Mouse (Mus musculus) MEL (cell line): ENCODE results near the gene Prdx1. TPM values are rescaled to one million over a fixed set of nuclear protein-coding genes. Genes with fewer than 3 reads are reported as not detected.
A peak's percentile ranks its signal among the peaks of the same experiment; 100 is the strongest.

Source experiments
- DNase-seq: peaks from one replicate; pipeline ENCODE4 v3.0.0; 2011; ENCODE audit warnings: low read depth, low spot score
- H3K27ac ChIP-seq: 2 replicates; pipeline ENCODE4 v1.5.1; 2012; ENCODE audit warnings: low read depth, mild to moderate bottlenecking, control low read depth, low read length, moderate library complexity; ENCODE audit not compliant: control insufficient read depth
- H3K27me3 ChIP-seq, 2 experiments: fragments of 150-350 bp in 1 of 2; sonication (generic) in 1 of 2; 2 replicates each; pipeline ENCODE4 v1.6.1; 2012; ENCODE audit warnings: low read length in 2 of 2, mild to moderate bottlenecking in 2 of 2, improper control_type of control experiment in 1 of 2, moderate library complexity in 1 of 2; ENCODE audit not compliant: insufficient read depth in 2 of 2, control insufficient read depth in 1 of 2
- H3K36me3 ChIP-seq, 2 experiments: 2 replicates each; pipeline ENCODE4 v1.6.1; 2012 to 2014; ENCODE audit warnings: low read length in 2 of 2, improper control_type of control experiment in 1 of 2, inconsistent platforms in 1 of 2, mild to moderate bottlenecking in 1 of 2; ENCODE audit not compliant: insufficient read depth in 2 of 2, control insufficient read depth in 1 of 2
- H3K4me1 ChIP-seq, 2 experiments: fragments of 150-350 bp in 1 of 2; sonication (generic) in 1 of 2; 2 replicates each; pipeline ENCODE4 v1.6.1; 2012; ENCODE audit warnings: low read length in 2 of 2, improper control_type of control experiment in 1 of 2, mild to moderate bottlenecking in 1 of 2; ENCODE audit not compliant: insufficient read depth in 2 of 2, control insufficient read depth in 1 of 2
- H3K4me3 ChIP-seq, 2 experiments: fragments of 150-350 bp in 1 of 2; sonication (generic) in 1 of 2; 2 replicates each; pipeline ENCODE4 v1.5.1; 2012; ENCODE audit warnings: low read depth in 2 of 2, low read length in 2 of 2, mild to moderate bottlenecking in 2 of 2, moderate library complexity in 2 of 2, control low read depth in 1 of 2, improper control_type of control experiment in 1 of 2; ENCODE audit not compliant: control insufficient read depth in 1 of 2, insufficient read depth in 1 of 2
- H3K79me2 ChIP-seq: 2 replicates; pipeline ENCODE4 v1.6.1; 2012; ENCODE audit warnings: mild to moderate bottlenecking, low read length, moderate library complexity; ENCODE audit not compliant: control insufficient read depth, poor library complexity, insufficient read depth
- H3K9ac ChIP-seq: 2 replicates; pipeline ENCODE4 v1.6.1; 2012; ENCODE audit warnings: low read depth, mild to moderate bottlenecking, control low read depth, low read length, moderate library complexity; ENCODE audit not compliant: control insufficient read depth, poor library complexity, severe bottlenecking
- H3K9me3 ChIP-seq: fragments of 150-350 bp; sonication (generic); replicated peaks from 2 replicates; pipeline ENCODE4 v1.6.1; 2012; ENCODE audit warnings: mild to moderate bottlenecking, low read length, improper control_type of control experiment, moderate library complexity; ENCODE audit not compliant: insufficient read depth
- CTCF ChIP-seq, 3 experiments: IDR thresholded peaks in 2 of 3; conservative IDR thresholded peaks in 1 of 3; 2 replicates each; pipeline ENCODE4 v1.5.1; 2011 to 2012; ENCODE audit warnings: low read length in 3 of 3, low read depth in 2 of 3, mild to moderate bottlenecking in 2 of 3, improper control_type of control experiment in 1 of 3, inconsistent platforms in 1 of 3, mixed read lengths in 1 of 3, moderate library complexity in 1 of 3; ENCODE audit not compliant: control insufficient read depth in 1 of 3, insufficient read depth in 1 of 3, poor library complexity in 1 of 3, severe bottlenecking in 1 of 3
- EP300 ChIP-seq, 2 experiments: IDR thresholded peaks; 2 replicates each; pipeline ENCODE4 v1.6.1; 2011; ENCODE audit warnings: improper control_type of control experiment in 2 of 2, low read length in 2 of 2, low read depth in 1 of 2, mild to moderate bottlenecking in 1 of 2
- KAT2A ChIP-seq: conservative IDR thresholded peaks from 2 replicates; pipeline ENCODE4 v1.6.1; 2012; ENCODE audit warnings: low read depth, low read length, improper control_type of control experiment, inconsistent platforms
- MAX ChIP-seq: IDR thresholded peaks from 2 replicates; pipeline ENCODE4 v1.6.1; 2011; ENCODE audit warnings: low read length, improper control_type of control experiment
- MYC ChIP-seq: IDR thresholded peaks from 2 replicates; pipeline ENCODE4 v1.6.1; 2011; ENCODE audit warnings: low read depth, mild to moderate bottlenecking, low read length, improper control_type of control experiment, moderate library complexity
- POLR2A ChIP-seq, 2 experiments: IDR thresholded peaks; 2 replicates each; pipeline ENCODE4 v1.6.1; 2011 to 2012; ENCODE audit warnings: low read length in 2 of 2, mild to moderate bottlenecking in 2 of 2, control low read depth in 1 of 2, improper control_type of control experiment in 1 of 2, low read depth in 1 of 2, moderate library complexity in 1 of 2; ENCODE audit not compliant: control insufficient read depth in 1 of 2, insufficient read depth in 1 of 2, poor library complexity in 1 of 2
- RAD21 ChIP-seq: IDR thresholded peaks from 2 replicates; pipeline ENCODE4 v1.6.1; 2011; ENCODE audit warnings: mild to moderate bottlenecking, low read depth, low read length, improper control_type of control experiment
- RCOR1 ChIP-seq: IDR thresholded peaks from 2 replicates; pipeline ENCODE4 v1.6.1; 2012; ENCODE audit warnings: low read depth, mild to moderate bottlenecking, inconsistent platforms, low read length, improper control_type of control experiment
- SMC3 ChIP-seq: IDR thresholded peaks from 2 replicates; pipeline ENCODE4 v1.6.1; 2011; ENCODE audit warnings: low read depth, low read length, improper control_type of control experiment
- UBTF ChIP-seq: IDR thresholded peaks from 2 replicates; pipeline ENCODE4 v1.6.1; 2012; ENCODE audit warnings: low read depth, mild to moderate bottlenecking, inconsistent platforms, low read length, improper control_type of control experiment, moderate library complexity, borderline replicate concordance; ENCODE audit not compliant: insufficient read depth
- USF1 ChIP-seq: IDR thresholded peaks from 2 replicates; pipeline ENCODE4 v1.6.1; 2014; ENCODE audit warnings: low read depth, mild to moderate bottlenecking, inconsistent platforms, low read length, improper control_type of control experiment, moderate library complexity
- USF2 ChIP-seq, 2 experiments: IDR thresholded peaks; 2 replicates each; pipeline ENCODE4 v1.6.1; 2011 to 2012; ENCODE audit warnings: improper control_type of control experiment in 2 of 2, low read length in 2 of 2, borderline replicate concordance in 1 of 2, inconsistent platforms in 1 of 2, low read depth in 1 of 2, mild to moderate bottlenecking in 1 of 2; ENCODE audit not compliant: insufficient read depth in 1 of 2
- ZC3H11A ChIP-seq: IDR thresholded peaks from 2 replicates; pipeline ENCODE4 v1.6.1; 2012; ENCODE audit warnings: low read depth, mild to moderate bottlenecking, inconsistent platforms, low read length, improper control_type of control experiment
- ZKSCAN1 ChIP-seq: IDR thresholded peaks from 2 replicates; pipeline ENCODE4 v1.6.1; 2012; ENCODE audit warnings: low read depth, mild to moderate bottlenecking, inconsistent platforms, low read length, improper control_type of control experiment, moderate library complexity
- ZNF384 ChIP-seq: IDR thresholded peaks from 2 replicates; pipeline ENCODE4 v1.6.1; 2012; ENCODE audit warnings: low read depth, mild to moderate bottlenecking, inconsistent platforms, low read length, improper control_type of control experiment
- polyA plus RNA-seq, 2 experiments: library from polyadenylated mRNA; stranded (reverse) in 1 of 2; unstranded in 1 of 2; fragments of >175 nt in 1 of 2; fragments of >200 nt in 1 of 2; gene quantifications; 2 replicates each; pipeline versions ENCODE4 v1.2.1 to v1.2.4; 2012; ENCODE audit warnings: low replicate concordance in 2 of 2, low read depth in 1 of 2; ENCODE audit not compliant: insufficient read length in 2 of 2, insufficient read depth in 1 of 2, missing spikeins in 1 of 2
- total RNA-seq: library from RNA; depleted of rRNA; stranded (reverse); fragments of 300-350 nt; gene quantifications from 2 replicates; pipeline ENCODE4 v1.2.3, GENCODE M21; 2012

Prdx1 gene
- total and polyA plus RNA-seq, 3 experiments, result 223 to 416 TPM; not detected in 1

DNA sequence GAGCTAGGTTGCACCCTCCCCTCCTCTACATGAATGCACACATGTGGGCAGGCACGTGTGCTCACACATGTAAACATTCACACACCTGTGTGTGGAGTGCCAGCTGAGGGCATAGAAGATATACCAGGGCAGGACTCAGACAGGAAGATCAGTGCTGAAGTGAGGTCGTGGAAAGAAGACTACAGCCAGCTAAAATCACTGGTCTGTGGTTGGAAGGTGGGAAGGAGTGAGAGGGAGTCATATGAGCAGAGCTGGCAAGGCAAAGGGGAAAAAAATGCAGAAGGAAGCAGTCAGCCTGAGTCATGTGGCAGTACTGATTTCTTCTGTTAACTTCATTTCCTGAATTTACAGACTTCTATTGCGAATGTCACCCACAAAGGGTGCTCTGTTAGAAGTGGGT, 17.2 kb upstream of the Prdx1 start:
- Histone ChIP-seq H3K4me3 (no peak overlapping the region), H3K79me2 (no peaks in the 10 kb centered on the region), H3K27ac (no peak overlapping the region), H3K27me3 (no peaks in the 10 kb centered on the region; a peak in 1 of 4 replicates), H3K9ac (no peak overlapping the region), H3K4me1 (peaks cover 3 to 7% of the 10 kb centered on the region in 2 experiments; a peak in 2 of 4 replicates), H3K9me3 (no peaks in the 10 kb centered on the region), H3K36me3 (peaks cover 0 to 5% of the 10 kb centered on the region in 2 experiments; a peak in 2 of 4 replicates)
- TF ChIP-seq RCOR1 (peak; percentile 96), ZC3H11A (no peak), MAX (no peak), POLR2A (IDR thresholded peaks at IDR 0.05; ENCODE audit: control insufficient read depth in 1 of 2, insufficient read depth in 1 of 2, low read depth in 1 of 2, low read length in 2 of 2, poor library complexity in 1 of 2) (no peak), MYC (no peak; the same call in 1 of the 2 replicates), USF1 (peak; percentile 72), ZNF384 (peak; percentile 54; the same call in 1 of the 2 replicates), EP300 (IDR thresholded peaks at IDR 0.05; ENCODE audit: low read depth in 1 of 2, low read length in 2 of 2) (0 out of 4 replicates have a peak, but pooled peaks have one; percentile 17 to 20), UBTF (no peak)
- DNase-seq, result peak; percentile 61

DNA sequence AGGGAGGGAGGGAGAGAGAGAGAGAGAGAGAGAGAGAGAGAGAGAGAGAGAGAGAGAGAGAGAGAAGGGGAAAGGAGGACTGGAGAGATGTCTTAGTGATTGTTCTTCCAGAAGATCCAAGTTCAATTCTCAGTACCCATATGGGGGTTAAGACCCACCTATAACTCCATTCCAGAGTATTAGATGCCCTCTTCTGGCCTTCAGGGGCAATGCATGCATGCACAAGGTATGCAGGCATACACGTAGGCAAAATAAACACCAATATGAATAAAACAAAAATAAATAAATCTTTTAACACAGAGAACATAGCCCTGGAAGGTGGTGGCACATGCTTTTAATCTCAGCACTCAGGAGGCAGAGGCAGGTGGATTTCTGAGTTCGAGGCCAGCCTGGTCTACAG, 16.1 kb upstream of the Prdx1 start:
- DNase-seq, result peak; percentile 29
- Histone ChIP-seq H3K27me3 (no peaks in the 10 kb centered on the region; a peak in 1 of 4 replicates), H3K4me1 (peaks cover 9 to 14% of the 10 kb centered on the region in 2 experiments; a peak in 3 of 4 replicates), H3K27ac (no peak overlapping the region), H3K9ac (no peak overlapping the region)
- no peak for TF ChIP-seq USF2 (IDR thresholded peaks at IDR 0.05; ENCODE audit: borderline replicate concordance in 1 of 2, insufficient read depth in 1 of 2, low read depth in 1 of 2, low read length in 2 of 2)
- peak; percentile 33 for TF ChIP-seq SMC3
- peak; percentile 22; the same call in 1 of the 2 replicates for TF ChIP-seq ZC3H11A
- peak; percentile 36 to 51 (median 45); a peak in 5 of 6 replicates for TF ChIP-seq CTCF (IDR thresholded peaks at IDR 0.05 in 2 of 3, conservative IDR thresholded peaks at IDR 0.05 in 1 of 3; ENCODE audit: control insufficient read depth in 1 of 3, insufficient read depth in 1 of 3, low read depth in 2 of 3, low read length in 3 of 3, poor library complexity in 1 of 3, severe bottlenecking in 1 of 3)
- peak; percentile 30 for TF ChIP-seq RAD21
- no peak for TF ChIP-seq KAT2A
- no peak for TF ChIP-seq ZKSCAN1
- TF ChIP-seq, all 39 proteins: peak for 4
- Histone ChIP-seq H3K36me3 (peaks cover 0 to 15% of the 10 kb centered on the region in 2 experiments; a peak in 2 of 4 replicates), H3K4me3 (no peak overlapping the region), H3K9me3 (no peaks in the 10 kb centered on the region), H3K79me2 (no peaks in the 10 kb centered on the region)
